Mouse (Mus musculus): Measurements from ENCODE around the gene Mcrs1.
"Not testable (repeated sequence)": the region's sequence is repeated elsewhere in the genome, so short reads cannot be mapped to it uniquely, and the experiment has no call there.

The Mcrs1 gene

DNA sequence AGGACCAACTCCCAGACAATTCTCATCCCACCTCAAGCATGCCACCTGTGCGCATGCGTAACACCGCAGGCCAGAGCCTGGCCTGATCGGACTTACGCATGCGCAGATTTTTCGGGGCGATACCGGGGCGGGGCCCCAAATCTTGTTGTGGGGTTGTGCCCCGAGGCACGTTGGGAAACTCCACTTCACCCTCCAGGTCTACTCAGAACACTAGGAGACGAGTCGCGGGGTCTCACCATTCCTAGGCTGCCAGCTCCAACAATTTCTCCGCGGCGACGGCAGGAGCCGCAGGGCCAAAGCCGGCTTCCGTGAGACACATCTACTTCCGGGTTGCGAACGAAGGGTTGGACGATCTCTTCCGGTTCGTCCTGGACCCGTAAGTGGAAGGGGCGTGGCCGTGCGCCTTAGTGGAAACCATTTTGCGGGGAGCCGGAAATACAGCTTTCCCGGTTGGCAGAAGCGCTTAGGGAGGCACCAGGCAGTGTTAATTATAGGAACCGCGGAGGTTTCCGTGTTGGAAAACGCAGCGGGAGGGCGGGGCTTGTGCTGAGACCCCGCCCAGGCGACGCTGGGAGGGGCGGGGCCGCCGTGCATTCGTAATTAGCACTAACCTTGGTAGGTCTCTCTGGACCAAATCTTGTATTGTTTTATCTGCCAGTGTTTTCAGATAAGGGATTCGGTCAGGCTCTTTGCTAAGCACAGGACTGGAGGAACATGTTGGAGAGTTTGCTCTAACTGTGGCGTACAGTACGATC is at the start of gene Mcrs1:
Mcrs1 (minus strand) TSS at position 336 of the 755 bp plus-strand sequence.
- DNase-seq = peak; percentile 96

- DNase-seq = peak; percentile 14 to 19
Observed at GRCm38 (mm10) chr15:99296213-99296612, 44.5 kb upstream of the Mcrs1 start.

DNA sequence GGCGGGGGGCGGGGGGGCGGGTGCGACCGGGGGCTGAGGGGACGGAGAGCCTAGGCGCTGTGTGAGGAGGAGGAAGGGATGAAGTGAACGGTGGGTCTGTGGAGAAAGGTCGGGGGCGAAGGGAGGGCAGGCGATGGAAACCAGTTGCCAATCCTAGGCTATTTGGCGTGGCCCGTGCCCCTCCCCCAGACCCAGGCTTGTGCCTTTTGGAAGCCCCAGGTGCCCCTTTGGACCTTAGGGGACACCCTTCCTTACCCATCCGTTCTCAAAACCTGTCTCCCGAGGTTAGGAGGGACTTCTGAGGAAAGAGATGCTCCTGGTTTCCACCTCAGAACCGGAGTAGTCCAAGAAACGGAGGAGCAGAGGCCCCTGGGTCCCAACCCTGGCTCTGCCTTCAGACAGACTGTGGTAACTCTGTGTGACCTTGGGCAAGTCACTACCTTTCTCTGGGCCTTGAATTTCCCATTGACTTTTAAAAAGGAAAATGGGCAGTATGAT is 43.8 kb upstream of the Mcrs1 start, which contains the start of gene Fam186b:
Fam186b (minus strand) TSS at position 405 of the 498 bp plus-strand sequence.
- peak; percentile 41 to 43 for DNase-seq

- peak; percentile 92 to 93 for DNase-seq
Observed at GRCm38 (mm10) chr15:99294813-99295374, 43.1 kb upstream of the Mcrs1 start, which contains the start of gene Prpf40b. Prpf40b (plus strand) TSS chr15:99295087.

DNA sequence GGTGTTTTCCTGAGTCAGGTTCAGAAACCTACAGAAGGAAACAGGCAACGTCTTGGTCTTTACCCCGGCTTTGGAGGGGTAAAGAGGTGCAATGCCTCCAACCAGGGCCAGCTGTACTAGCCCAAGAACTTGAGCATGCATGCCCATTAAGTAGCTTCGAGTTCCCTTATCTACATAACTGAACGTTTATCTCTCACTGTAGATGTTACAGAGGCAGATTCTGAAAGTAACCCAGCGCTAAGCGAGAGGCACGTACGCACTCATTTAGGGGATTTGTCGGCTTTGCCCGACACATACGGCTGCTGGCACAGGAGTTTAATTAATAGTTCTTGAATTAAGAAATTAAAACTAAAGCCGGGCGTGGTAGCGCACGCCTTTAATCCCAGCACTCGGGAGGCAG is 42.5 kb upstream of the Mcrs1 start:
- DNase-seq = peak in 1 of 2 experiments; percentile 37

GRCm38 (mm10) chr15:99290586-99290985 is 38.8 kb upstream of the Mcrs1 start:
- DNase-seq = no peak

- DNase-seq = no peak
Observed at GRCm38 (mm10) chr15:99285189-99285535, 33.4 kb upstream of the Mcrs1 start.

- peak; percentile 16 to 26 for DNase-seq
Observed at GRCm38 (mm10) chr15:99284527-99285188, 32.9 kb upstream of the Mcrs1 start.

DNA sequence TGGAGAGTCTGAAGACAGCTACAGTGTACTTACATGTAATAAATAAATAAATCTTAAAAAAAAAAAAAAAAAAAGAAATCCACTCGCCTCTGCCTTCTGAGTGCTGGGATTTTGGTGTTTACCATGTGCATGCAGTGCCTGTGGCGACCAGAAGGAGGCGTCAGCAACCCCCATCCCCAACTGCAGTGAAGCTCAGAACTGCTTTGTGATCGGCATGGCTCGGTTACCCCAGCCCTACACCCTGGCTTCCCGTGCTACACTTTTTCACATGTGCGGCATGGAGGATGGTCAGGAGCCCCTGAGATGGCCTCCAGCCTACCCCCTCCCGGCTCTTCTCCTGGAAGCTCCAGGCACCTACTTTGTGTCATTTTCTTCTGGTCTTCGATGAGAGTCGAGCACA is 31.7 kb upstream of the Mcrs1 start:
- peak; percentile 45 to 51 for DNase-seq

- no peak for DNase-seq
Observed at GRCm38 (mm10) chr15:99278271-99278670, 26.5 kb upstream of the Mcrs1 start.

DNA sequence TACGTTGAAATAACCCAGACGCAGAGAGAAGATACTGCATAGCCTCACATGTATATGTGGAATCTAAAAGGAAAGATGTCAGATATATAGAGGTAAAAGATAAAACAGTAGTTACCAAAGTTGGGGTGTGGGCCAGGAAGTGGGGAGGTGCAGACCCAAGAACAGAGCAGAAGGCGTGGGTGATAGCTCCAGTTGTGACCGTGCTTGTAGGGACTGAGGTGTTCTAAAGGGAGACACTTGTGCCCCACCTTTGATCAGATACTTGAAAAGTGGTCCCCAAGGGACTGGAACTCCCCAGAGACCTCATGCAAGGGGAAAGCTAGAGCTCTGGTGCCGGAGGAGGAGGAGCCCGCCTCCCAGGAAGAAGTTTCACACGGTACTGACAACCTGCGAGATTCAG is 24.3 kb upstream of the Mcrs1 start:
- DNase-seq = no peak

DNA sequence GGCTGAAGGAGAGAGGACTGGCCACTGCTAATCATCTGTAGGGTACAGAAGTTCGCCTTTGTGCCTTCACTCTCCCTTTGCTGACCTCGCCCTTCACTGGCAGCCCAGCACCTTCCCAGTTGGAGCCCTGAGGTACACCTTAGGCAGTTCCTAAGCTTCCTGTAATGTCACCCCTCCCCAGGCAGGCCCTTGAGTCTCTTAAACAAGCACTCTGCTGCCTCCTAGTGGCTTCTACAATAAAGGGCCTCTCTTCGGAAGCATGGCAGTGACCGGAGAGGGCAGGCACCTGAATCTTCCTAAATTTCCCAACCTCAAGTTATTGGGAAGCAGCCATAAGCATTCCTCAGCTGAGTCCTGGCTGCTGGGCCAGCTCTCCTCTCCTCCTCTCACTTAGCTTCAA is 13.9 kb upstream of the Mcrs1 start:
- peak; percentile 65 to 66 for DNase-seq

- no peak for DNase-seq
Observed at GRCm38 (mm10) chr15:99264363-99264762, 12.6 kb upstream of the Mcrs1 start.

- DNase-seq = no peak
Observed at GRCm38 (mm10) chr15:99262702-99263101, 10.9 kb upstream of the Mcrs1 start.

DNA sequence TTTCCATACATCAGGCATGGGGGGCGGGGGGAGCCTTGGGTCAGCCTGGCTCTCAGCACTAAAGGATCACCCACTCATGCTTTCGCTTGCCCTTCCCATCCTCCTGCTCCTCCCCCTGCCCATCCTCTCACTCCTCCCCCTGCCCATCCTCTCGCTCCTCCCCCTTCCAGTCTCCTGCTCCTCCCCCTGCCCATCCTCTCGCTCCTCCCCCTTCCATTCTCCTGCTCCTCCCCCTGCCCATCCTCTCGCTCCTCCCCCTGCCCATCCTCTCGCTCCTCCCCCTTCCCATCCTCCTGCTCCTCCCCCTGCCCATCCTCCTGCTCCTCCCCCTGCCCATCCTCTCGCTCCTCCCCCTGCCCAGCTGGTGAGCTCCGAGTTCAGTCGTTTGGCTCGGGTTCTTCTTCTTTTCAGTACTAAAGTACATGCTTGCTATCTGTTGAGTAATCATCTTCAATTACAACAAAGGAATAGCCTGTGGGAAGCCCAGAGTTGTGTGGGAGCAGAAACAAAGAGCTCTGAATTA is 8.0 kb upstream of the Mcrs1 start:
- DNase-seq = peak; percentile 60 to 66

DNA sequence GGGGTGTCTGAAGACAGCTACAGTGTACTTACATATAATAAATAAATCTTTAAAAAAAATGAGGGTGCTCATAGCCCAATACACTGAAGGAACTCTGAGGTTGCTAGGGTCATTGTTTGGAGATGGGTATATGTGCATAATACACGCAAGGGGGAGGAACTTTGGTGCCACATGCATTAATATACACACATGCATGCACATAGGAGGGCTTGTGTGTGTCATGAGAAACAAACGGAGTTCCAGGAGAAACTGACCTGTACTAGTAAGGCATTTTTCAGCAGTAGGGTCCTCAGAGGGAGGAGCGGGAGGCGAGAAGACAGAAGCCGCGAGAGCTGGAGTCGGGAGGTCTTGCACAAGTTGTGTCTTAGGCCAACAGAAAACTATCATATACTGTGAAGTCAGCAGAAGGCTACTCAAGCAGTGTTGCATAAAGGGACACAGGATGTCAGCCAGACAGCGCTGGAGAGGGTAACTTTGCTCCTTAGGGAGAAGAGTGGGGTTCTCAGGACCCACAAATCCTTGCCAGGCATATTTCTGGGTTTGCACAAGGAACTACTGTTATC is 7.5 kb upstream of the Mcrs1 start:
- DNase-seq = no peak

- DNase-seq = no peak
Observed at GRCm38 (mm10) chr15:99255241-99255749, 3.5 kb upstream of the Mcrs1 start.

DNA sequence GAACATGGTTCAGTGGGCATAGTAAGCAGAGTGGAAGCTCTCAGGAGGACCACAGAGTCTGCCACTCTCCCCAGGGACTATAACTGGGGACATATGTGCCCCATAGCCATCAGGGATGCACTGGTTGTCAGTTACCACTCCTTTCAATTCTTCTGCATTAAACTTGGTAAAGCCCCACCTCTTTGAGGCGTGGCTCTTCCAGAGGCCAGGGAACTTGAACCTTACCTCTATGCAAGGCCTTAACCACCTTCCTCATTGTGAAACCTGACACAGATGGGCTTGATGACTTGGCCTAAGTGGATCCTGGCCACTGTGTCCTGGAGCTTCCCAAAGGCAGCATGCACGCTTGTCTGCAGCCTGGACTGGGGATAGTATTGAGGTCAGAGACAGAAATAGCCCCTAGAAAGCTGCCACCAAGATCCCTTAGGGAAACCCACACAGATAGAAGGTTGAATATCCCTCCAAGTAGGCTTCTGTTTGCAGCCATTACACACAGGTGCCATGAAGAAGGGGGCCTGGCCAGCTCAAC is 2.8 kb upstream of the Mcrs1 start:
- DNase-seq = no peak

DNA sequence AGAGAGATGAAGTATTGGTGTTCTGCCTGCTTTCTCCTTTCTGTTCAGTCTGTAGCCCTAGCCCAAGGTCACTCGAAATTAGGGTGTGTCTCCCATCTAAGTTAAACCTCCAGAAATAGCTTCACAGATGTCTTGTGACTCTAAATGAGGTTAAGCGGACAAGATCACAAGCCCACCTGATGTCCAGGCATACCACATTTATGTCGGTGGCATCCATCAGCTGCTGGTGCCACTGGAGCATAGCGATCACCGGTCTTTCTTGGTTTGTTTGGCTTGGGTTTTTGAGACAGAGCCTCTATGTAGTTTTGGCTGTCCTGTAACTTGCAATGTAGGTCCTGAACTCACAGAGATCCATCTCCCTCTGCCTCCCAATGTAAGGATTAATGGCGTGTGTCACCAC is 2.0 kb upstream of the Mcrs1 start:
- no peak for DNase-seq

DNA sequence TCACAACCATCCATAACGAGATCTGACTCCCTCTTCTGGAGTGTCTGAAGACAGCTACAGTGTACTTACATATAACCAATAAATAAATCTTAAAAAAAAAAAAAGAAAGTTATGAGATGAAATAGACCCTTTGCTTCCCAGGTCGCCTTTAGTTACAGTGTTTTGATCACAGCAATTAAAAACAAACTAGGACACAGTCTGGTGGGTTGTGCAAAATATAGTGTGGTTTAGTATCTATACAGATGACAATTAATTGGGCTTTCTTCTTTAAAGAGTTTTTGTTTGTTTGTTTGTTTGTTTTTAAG is 1.4 kb upstream of the Mcrs1 start:
- DNase-seq = not testable (repeated sequence)

DNA sequence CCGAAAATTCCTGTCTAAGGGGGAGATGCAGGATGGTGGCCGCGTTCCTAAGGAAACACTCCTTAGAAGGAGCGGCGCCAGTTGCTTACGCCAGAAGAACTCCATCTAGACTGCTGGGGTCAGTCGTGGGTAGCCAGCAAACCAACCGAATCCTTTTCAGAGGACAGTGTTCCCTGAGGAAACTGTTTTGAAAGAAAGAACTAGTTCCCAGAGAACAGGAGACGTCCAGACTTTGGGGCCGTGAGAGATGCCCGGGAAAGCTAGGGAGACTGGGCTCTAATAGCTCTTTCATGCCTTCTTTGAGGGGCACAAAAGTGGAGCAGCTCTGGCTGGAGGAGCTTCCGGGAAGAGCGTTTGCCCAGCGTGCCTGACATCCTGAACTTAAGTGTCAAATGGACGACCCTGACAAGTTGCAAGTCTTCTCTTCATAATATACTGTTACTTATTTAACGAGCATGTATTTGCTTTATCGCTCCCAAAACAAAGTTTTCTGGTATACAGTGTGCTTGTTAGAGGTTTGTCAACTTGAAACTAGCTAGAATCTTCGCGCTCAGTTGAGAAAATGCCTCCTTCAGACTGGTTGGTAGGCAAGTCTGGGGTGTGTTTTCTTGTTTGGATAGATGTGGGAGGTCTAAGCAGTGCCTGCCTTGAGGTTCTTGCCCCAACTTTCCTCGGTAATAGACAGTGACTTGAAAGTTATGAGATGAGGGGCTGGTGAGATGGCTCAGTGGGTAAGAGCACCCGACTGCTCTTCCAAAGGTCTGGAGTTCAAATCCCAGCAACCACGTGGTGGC is 817 bp upstream of the Mcrs1 start:
- DNase-seq = peak in 1 of 2 experiments; percentile 16

GRCm38 (mm10) chr15:99251111-99251510 is 650 bp downstream of the Mcrs1 start:
- DNase-seq = not testable (repeated sequence)

All from B cell, adult 2 months (primary cell).